Mouse (Mus musculus) stomach, postnatal 0 days (tissue): ENCODE results near the gene Edc3.

Experiments used
- CTCF ChIP-seq: IDR thresholded peaks from 2 replicates; pipeline ENCODE4 v1.5.1; 2016; ENCODE audit warnings: antibody characterized with exemption, low read depth, mild to moderate bottlenecking, moderate library complexity
- EP300 ChIP-seq: optimal IDR thresholded peaks from 2 replicates; pipeline ENCODE3; 2016; ENCODE audit warnings: antibody characterized with exemption

DNA sequence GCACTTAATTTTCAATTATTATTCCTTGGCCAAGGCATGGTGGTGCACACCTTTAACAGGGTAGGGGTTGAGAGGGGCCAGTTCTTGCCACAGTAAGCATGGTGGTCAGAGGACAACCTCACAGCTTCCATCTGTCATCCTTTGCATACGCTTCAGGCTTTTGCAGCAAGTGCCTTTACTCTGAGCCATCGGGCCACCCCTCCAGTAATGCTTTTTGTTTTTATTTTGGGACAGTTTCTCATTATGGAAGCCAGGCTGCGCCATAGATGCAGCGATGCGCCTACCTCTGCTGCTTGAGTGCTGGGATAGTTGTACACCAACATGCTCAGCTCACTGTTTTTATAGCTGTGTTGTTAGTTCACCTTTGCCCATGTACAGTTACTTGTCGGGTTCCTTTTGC lies 25.3 kb downstream of the Edc3 start:
- TF ChIP-seq CTCF (no peak), EP300 (no peak)
